In genomic region chr2:61245526-61245925, GRCm38 (mm10) we compare ENCODE assay signal across 33 mouse cellular contexts.
"Had no signal": no experiment of that assay in that cellular context is flagged by ENCODE, and none has a peak within 500 bp of the region (broad histone marks: within the 10 kb centered on the region; RNA-seq: fewer than 3 reads in every experiment).

No protein-coding gene starts in this region.

- H3K9ac ChIP-seq: heart, embryonic 12.5 days; heart, embryonic 13.5 days; heart, embryonic 15.5 days; hindbrain, embryonic 12.5 days; hindbrain, embryonic 13.5 days; hindbrain, embryonic 14.5 days; hindbrain, embryonic 15.5 days; kidney, embryonic 15.5 days had no signal

- H3K27ac ChIP-seq: heart, embryonic 10.5 days; heart, embryonic 13.5 days; heart, embryonic 15.5 days; hindbrain, embryonic 10.5 days; hindbrain, embryonic 12.5 days; hindbrain, embryonic 13.5 days; hindbrain, embryonic 14.5 days; hindbrain, embryonic 15.5 days; hindbrain, postnatal 0 days; kidney, embryonic 15.5 days; kidney, postnatal 0 days; layer of hippocampus, adult 2 months; left cerebral cortex, adult 2 months had no signal

- ATAC-seq: hindbrain, embryonic 16.5 days; hindbrain, postnatal 0 days; inflammation-experienced regulatory T-cells, adult 6 months had no signal

- H3K4me3 ChIP-seq: heart, embryonic 10.5 days; heart, embryonic 12.5 days; heart, embryonic 13.5 days; heart, embryonic 15.5 days; hindbrain, embryonic 10.5 days; hindbrain, embryonic 12.5 days; hindbrain, embryonic 13.5 days; hindbrain, embryonic 15.5 days; kidney, embryonic 15.5 days; layer of hippocampus, adult 2 months; left cerebral cortex, adult 2 months had no signal

- H3K9me3 ChIP-seq: heart, embryonic 10.5 days; heart, embryonic 12.5 days; heart, embryonic 13.5 days; heart, embryonic 15.5 days; hindbrain, embryonic 10.5 days; hindbrain, embryonic 12.5 days; hindbrain, embryonic 13.5 days; hindbrain, embryonic 15.5 days; kidney, embryonic 15.5 days had no signal

- H3K27me3 ChIP-seq: heart, embryonic 12.5 days; heart, embryonic 13.5 days; heart, embryonic 15.5 days; hindbrain, embryonic 12.5 days; hindbrain, embryonic 13.5 days; hindbrain, embryonic 15.5 days; kidney, embryonic 15.5 days had no signal

- DNase-seq: heart, postnatal 10 days; heart, postnatal 14 days; heart, postnatal 36 days; heart, postnatal 4 days; kidney, adult 11 months; kidney, adult 18-20 months; kidney, adult 2 months; kidney, adult 8-10 months; kidney, adult 9 months; kidney, postnatal 10 days; kidney, postnatal 14 days; kidney, postnatal 25 days; kidney, postnatal 36 days; kidney, postnatal 4 days; layer of hippocampus, adult 9-11 months; layer of hippocampus, postnatal 36 days had no signal

- H3K4me2 ChIP-seq: heart, embryonic 11.5 days; heart, embryonic 12.5 days; heart, embryonic 13.5 days; heart, embryonic 15.5 days; hindbrain, embryonic 12.5 days; hindbrain, embryonic 13.5 days; hindbrain, embryonic 14.5 days; hindbrain, embryonic 15.5 days; kidney, embryonic 15.5 days had no signal

- H3K36me3 ChIP-seq: heart, embryonic 10.5 days; heart, embryonic 12.5 days; heart, embryonic 13.5 days; heart, embryonic 15.5 days; hindbrain, embryonic 10.5 days; hindbrain, embryonic 12.5 days; hindbrain, embryonic 13.5 days; hindbrain, embryonic 15.5 days; kidney, embryonic 15.5 days had no signal
